Mouse (Mus musculus): ENCODE results near the gene Lhpp.

Gene Lhpp

GRCm38 (mm10) chr7:132682336-132682735 is 71.9 kb downstream of the Lhpp start:
- no peak for DNase-seq (ENCODE audit: low spot score)

GRCm38 (mm10) chr7:132682901-132683300 is 72.5 kb downstream of the Lhpp start:
- DNase-seq (ENCODE audit: low spot score): no peak

- DNase-seq (ENCODE audit: low spot score): no peak
Observed at GRCm38 (mm10) chr7:132683923-132684322, 73.5 kb downstream of the Lhpp start.

- DNase-seq (ENCODE audit: low spot score): no peak
Observed at GRCm38 (mm10) chr7:132686515-132686914, 76.1 kb downstream of the Lhpp start.

GRCm38 (mm10) chr7:132687897-132688296 is 77.5 kb downstream of the Lhpp start:
- no peak for DNase-seq (ENCODE audit: low spot score)

GRCm38 (mm10) chr7:132688721-132689120 is 78.3 kb downstream of the Lhpp start:
- no peak for DNase-seq (ENCODE audit: low spot score)

- no peak for DNase-seq (ENCODE audit: low spot score)
Observed at GRCm38 (mm10) chr7:132689722-132690121, 79.3 kb downstream of the Lhpp start.

- no peak for DNase-seq (ENCODE audit: low spot score)
Observed at GRCm38 (mm10) chr7:132690716-132691472, 80.5 kb downstream of the Lhpp start.

GRCm38 (mm10) chr7:132692719-132693118 is 82.3 kb downstream of the Lhpp start:
- no peak for DNase-seq (ENCODE audit: low spot score)

GRCm38 (mm10) chr7:132693561-132693960 is 83.1 kb downstream of the Lhpp start:
- DNase-seq (ENCODE audit: low spot score): no peak

GRCm38 (mm10) chr7:132697258-132697796 is 86.9 kb downstream of the Lhpp start:
- no peak for DNase-seq (ENCODE audit: low spot score)

- DNase-seq (ENCODE audit: low spot score): no peak
Observed at GRCm38 (mm10) chr7:132698737-132699136, 88.3 kb downstream of the Lhpp start.

- no peak for DNase-seq (ENCODE audit: low spot score)
Observed at GRCm38 (mm10) chr7:132699165-132699564, 88.7 kb downstream of the Lhpp start.

- DNase-seq (ENCODE audit: low spot score): no peak
Observed at GRCm38 (mm10) chr7:132699639-132700038, 89.2 kb downstream of the Lhpp start.

- no peak for DNase-seq (ENCODE audit: low spot score)
Observed at GRCm38 (mm10) chr7:132700107-132700506, 89.7 kb downstream of the Lhpp start.

GRCm38 (mm10) chr7:132701412-132701811 is 91.0 kb downstream of the Lhpp start:
- DNase-seq (ENCODE audit: low spot score): no peak

GRCm38 (mm10) chr7:132702024-132702423 is 91.6 kb downstream of the Lhpp start:
- DNase-seq (ENCODE audit: low spot score): no peak

- no peak for DNase-seq (ENCODE audit: low spot score)
Observed at GRCm38 (mm10) chr7:132702492-132703070, 92.1 kb downstream of the Lhpp start.

- no peak for DNase-seq (ENCODE audit: low spot score)
Observed at GRCm38 (mm10) chr7:132703515-132704309, 93.3 kb downstream of the Lhpp start.

GRCm38 (mm10) chr7:132704310-132704875 is 94.0 kb downstream of the Lhpp start:
- DNase-seq (ENCODE audit: low spot score): no peak

GRCm38 (mm10) chr7:132705130-132705529 is 94.7 kb downstream of the Lhpp start:
- no peak for DNase-seq (ENCODE audit: low spot score)

- no peak for DNase-seq (ENCODE audit: low spot score)
Observed at GRCm38 (mm10) chr7:132711579-132711978, 101.1 kb downstream of the Lhpp start.
